Mouse (Mus musculus) layer of hippocampus, postnatal 10 days (tissue): ENCODE measurements around the gene Gbp7. TPM values are rescaled to one million over a fixed set of nuclear protein-coding genes. Genes with fewer than 3 reads are reported as not detected.
"Not testable (repeated sequence)": the region's sequence is repeated elsewhere in the genome, so short reads cannot be mapped to it uniquely, and the experiment has no call there.

Experiments used
- DNase-seq, 2 experiments: peaks; one replicate each; pipeline ENCODE4 v3.0.0; 2021; ENCODE audit warnings: low spot score in 2 of 2
- total RNA-seq, 2 experiments: library from RNA; stranded (reverse); gene quantifications; 2 replicates each; pipeline ENCODE4 v1.2.3; 2021

The Gbp7 gene
- total RNA-seq, 2 experiments from 2014 or later = 3.3 to 3.6 TPM

DNA sequence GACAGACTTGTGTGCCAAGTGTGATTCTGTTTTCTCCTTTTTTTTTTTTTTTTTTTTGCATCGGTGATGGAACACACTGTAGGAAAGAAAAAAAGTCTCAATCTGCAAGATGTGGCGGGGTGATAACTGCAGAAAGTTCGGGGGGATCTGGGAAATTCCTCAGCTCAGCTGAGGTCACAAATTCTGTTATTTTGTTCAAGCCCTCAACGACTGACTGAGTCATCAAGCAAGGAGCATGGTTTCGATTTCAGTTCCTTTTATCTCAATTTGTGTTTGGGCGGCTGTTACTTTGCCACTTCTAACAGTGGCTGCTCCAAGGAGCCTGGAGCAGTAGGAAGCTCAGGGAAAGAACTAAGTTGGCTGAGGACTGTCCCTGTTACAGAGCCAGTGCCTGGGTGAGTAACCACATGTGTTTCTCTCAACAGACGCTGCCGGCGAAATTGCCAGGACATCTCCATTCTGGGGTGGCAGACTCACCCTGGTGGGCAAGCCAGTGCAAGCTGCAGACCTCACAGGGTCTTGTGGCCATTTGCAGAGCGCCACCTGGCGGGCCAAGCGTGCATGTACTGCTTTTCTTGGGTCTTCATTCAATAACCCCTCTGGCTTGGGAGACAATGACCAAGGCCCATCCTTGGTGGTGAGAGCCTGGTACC, 30.3 kb downstream of the Gbp7 start:
- peak; percentile 80 to 87 for DNase-seq

DNA sequence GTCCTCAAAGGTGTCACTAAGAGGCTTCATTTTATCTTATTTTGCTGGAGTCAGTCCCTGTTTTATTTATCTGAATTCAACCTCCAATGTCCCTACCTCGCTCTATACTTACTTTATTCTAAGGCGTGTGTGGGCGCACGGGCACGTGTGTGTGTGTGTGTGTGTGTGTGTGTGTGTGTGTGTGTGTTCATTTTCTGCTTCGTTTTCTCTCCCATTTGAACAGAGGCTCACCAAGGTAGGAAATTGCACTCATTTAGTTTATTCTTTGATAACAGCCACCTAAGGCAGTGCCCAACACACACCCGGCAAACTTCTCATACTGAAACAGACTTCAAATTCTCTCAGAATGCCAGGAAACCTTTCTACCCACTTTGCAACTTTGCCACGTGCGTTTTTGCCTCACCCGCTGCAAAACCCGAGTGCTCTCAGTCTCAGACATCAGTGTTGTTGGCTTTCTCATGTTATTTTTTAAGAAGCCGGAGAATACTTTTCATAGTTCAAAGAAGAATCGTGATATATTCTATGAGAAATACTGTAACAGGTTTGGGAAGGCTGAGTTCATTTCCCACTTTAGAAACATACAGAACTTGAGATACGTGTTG, 31.0 kb downstream of the Gbp7 start:
- DNase-seq = no peak

DNA sequence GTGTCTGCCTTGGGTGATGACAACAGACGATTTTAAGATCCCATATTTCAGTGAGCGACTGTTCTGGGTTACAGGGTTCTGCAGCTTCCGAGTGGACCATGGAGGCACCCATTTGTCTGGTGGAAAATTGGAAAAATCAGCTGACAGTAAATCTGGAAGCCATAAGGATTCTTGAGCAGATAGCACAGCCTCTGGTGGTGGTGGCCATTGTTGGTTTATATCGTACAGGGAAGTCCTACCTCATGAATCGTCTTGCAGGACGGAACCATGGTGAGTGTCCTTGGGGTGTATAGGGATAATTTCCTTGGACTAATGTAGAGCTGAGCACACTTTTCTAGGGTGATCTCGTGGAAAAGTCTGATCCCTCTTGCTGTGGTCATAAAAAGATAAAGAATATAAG, 31.5 kb downstream of the Gbp7 start:
- DNase-seq = no peak

DNA sequence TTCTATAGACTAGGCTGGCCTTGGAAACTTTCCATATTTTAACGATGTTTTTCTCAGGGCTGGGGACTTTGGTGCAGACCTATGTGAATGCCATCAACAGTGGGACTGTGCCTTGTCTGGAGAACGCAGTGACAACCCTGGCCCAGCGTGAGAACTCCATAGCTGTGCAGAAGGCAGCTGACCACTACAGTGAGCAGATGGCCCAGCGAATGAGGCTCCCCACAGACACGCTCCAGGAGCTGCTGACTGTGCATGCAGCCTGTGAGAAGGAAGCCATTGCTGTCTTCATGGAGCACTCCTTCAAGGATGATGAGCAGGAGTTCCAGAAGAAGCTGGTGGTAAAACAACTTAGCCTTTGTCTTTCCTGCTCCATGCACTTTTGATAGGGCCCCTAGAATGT, 37.3 kb downstream of the Gbp7 start:
- not testable (repeated sequence) for DNase-seq

DNA sequence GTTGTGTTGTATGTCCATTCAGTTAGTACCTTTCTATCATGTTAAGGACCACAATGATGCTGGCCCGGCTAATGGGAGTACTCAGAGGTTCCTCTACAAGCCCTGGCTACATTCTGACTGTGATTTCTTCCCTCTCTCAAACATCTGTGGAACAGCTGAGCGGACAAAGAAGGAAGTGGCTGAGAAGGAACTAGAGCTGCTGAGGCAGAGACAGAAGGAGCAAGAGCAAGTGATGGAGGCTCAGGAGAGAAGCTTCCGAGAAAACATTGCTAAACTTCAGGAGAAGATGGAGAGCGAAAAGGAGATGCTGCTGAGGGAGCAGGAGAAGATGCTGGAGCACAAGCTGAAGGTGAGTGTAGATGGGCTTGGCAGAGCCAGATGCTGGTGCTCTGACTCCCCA, 40.6 kb downstream of the Gbp7 start:
- no peak for DNase-seq

DNA sequence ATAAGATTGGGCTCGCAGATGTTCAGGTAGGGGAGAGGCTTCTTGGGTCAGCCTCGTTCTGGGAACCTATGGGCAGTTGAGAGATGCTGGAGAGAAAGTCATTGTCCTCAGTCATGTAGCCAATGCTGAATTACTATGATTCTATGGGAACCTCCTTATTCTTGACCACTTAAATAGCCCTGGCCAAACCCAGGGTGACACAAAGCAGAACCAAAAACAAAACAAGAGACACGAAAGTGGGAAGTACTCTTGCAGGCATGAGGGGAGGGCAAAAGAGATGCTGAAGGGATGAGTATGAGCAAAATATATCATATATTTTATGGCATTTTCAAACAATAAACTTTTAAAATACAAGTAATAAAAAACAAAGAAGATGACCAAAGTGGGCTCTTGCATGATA, 47.0 kb downstream of the Gbp7 start:
- no peak for DNase-seq

DNA sequence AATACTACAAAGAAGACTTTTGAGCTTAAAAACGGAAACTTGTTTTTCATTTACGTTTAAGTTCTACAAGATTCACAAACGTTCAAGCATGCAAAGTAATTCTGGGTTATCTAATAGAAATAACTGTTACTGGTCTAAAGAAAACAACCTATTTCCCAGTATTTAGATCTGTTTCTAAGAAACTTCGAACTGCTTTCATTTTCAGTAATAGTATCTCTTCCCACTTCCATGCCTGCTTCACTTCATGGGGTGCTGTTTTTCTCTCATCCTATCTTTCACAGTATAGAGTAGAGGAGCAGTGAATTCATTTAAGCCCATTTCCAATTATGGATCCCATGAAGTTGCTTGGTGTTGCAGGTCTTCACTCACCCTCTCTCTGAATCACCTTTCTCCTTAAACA, 48.2 kb downstream of the Gbp7 start:
- DNase-seq = no peak

DNA sequence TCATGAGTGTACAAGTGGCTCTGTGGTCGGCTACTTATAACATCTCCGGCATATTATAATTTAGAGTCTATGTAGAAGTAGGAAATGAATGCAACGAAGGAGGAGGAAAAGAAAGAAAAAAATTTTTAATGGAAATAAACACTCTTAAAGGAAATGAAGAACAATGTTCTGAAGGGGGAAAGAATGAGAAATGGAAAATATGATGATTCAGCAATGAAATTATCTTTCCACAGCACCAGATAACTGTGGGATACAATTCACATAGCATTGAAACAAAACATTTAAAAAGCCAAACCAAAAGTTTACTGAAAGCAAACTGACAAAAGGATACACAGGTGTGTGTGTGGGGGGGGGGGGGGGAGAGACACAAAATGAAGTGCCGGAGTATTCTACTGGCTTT, 52.9 kb downstream of the Gbp7 start:
- DNase-seq = no peak

DNA sequence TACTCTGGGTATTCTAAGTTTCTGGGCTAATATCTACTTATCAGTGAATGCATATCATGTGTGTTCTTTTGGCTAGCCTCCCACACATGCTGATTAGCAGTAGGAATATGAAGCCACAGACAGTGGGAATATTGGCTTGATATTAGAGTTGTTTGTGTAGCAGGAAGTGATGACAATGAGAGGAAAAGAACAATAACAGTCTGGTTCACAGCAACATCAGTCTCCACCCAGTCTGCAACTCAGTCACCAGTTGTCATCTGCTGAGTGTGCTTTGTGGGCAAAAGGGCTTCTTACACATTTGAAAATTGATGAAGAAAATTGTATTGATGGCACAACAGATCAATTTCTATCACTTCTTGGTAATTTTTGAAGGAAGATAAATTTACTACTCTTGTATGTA, 57.2 kb downstream of the Gbp7 start:
- DNase-seq = no peak

DNA sequence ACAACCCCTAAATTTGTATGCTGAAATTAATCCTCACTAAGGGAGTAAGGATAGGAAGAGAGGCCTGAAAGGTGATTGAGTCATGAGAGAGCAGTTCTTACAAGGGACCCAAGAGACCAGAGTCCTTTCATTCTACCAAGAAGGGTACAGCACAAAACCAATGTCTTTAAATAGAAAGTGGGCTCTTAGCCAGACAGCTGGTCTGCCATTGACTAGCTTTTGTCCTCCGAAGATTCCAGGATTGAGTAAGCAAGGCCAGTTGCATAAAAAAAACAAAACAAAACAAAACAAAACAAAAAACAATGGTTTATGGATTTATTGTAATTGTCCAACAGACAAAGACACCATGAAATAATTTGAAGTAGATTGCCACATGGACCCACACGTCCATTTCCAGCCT, 58.7 kb downstream of the Gbp7 start:
- DNase-seq = no peak

DNA sequence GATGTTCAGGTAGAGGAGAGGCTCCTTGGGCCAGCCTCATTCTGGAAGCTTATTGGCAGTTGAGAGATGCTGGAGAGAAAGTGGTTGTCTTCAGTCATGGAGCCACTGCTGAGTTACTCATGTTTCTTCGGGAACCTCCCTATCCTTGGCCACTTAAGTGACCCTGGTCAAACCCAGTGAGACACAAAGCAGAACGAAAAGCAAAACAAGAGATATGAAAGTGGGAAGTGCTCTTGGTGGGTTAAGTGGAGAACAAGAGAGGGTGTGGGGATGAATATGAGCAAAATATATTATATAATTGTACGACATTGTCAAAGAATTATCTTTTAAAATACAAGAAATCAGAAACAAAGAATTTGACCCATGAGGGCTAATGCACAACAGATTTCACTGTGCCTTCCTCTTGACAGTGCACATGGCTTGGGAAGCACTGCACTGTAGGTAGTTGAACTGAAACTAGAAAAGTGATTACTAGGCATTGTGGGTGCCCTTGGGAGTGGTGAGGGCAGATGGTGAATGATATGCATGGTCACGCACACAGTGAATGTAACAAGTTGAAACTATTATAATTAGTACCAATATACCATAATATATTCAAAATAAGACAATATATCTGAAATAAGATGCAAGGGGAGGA, 60.4 kb downstream of the Gbp7 start:
- no peak for DNase-seq

DNA sequence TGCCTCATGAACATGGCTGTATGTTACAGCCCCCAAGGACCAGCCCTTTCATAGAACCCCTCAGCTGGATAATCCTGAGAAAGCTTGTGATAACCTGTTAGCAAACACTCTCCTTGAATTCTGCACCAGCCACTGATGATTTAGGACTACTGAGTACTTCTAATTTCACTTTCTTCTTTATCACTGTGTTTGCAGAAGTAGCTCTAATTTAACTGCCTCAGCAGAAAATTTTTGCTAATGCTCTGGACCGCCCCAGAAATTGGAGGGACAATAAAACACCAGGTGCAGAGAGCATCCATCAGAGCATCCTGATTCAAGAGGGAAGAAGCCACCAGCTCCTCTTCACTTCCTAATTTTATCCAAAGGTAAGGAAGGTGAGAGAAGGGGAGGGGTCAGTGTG, 64.4 kb downstream of the Gbp7 start, which contains the start of gene Gbp2b:
TSS of gene Gbp2b (plus strand) at position 301 of the 400 bp plus-strand sequence.
- no peak for DNase-seq

DNA sequence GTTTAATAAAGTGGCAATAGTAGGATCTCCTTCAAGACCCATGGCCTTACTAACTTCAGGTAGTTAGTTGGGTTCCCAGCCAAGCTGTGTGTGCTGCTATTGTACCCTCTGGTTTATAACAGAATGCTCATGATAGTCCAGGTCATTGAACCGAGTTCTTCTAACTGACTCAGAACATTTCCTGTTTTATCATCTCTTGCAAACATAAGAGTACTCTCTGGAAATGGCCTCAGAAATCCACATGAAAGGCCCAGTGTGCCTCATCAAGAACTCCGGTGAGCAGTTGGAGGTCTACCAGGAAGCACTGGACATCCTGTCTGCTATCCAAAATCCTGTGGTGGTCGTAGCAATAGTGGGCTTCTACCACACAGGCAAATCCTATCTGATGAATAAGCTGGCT, 67.8 kb downstream of the Gbp7 start:
- DNase-seq = no peak

Other genes starting within 250 kb of the Gbp7 start
- 10 to 100 TPM; 26.3 to 27.6 TPM for gene Pdlim5, start 134.6 kb upstream of the Gbp7 start, total RNA-seq
- gene Gbp5, start 36.4 kb upstream of the Gbp7 start, total RNA-seq = 1 to 10 TPM; 1.7 to 1.9 TPM
- 1 to 10 TPM; 2.9 to 4.4 TPM for gene Gbp3, start 29.7 kb downstream of the Gbp7 start, total RNA-seq
- not detected for gene Gbp2b, start 64.5 kb downstream of the Gbp7 start, total RNA-seq
- 1 to 10 TPM; 1.1 to 1.3 TPM for gene Gbp2, start 90.3 kb downstream of the Gbp7 start, total RNA-seq
- 1 to 10 TPM; 3.9 to 4.8 TPM for gene Kyat3, start 170.7 kb downstream of the Gbp7 start, total RNA-seq
- gene Gtf2b, start 234.7 kb downstream of the Gbp7 start, total RNA-seq = 10 to 100 TPM; 33.7 to 37.9 TPM